Mouse (Mus musculus) small intestine, adult 2 months (tissue): ENCODE measurements at regions not wholly inside any gene's neighbourhood (a gene's known extent, or its start where the extent isn't known, plus 50 kb on each side); places are given as distances from the start of the nearest gene placed in this dataset.

ENCODE experiments used
- CTCF ChIP-seq: fragments of 200-500 bp; IDR thresholded peaks from 2 replicates; pipeline ENCODE4 v1.5.1; 2012; ENCODE audit warnings: low read depth, mild to moderate bottlenecking, control low read depth, inconsistent platforms, low read length, moderate library complexity, mixed read lengths; ENCODE audit not compliant: insufficient replicate concordance, insufficient read length; ENCODE audit errors: extremely low read depth
- POLR2A ChIP-seq: fragments of 200-500 bp; IDR thresholded peaks from 2 replicates; pipeline ENCODE4 v1.6.1; 2012; ENCODE audit warnings: low read depth, mild to moderate bottlenecking, control low read depth, inconsistent platforms, low read length, moderate library complexity

GRCm38 (mm10) chr1:136714077-136714476 is 89.4 kb downstream of the Zfp281 start:
- TF ChIP-seq CTCF (no peak), POLR2A (no peak)
